Mouse (Mus musculus) hindbrain, embryonic 13.5 days (tissue): ENCODE results near the gene Ints7. TPM values are rescaled to one million over a fixed set of nuclear protein-coding genes. Genes with fewer than 3 reads are reported as not detected.

Source experiments
- ATAC-seq: fragments of 200-750 bp; cut with Nextera tagmentation; 2 replicates; pipeline ENCODE4 v1.8.0; 2017; ENCODE audit warnings: moderate TSS enrichment; ENCODE audit not compliant: low FRiP score
- H3K27ac ChIP-seq: fragments of 300-500 bp; sonication (generic); 2 replicates; pipeline ENCODE4 v1.5.1; 2015; ENCODE audit warnings: inconsistent platforms, mild to moderate bottlenecking, moderate library complexity
- H3K27me3 ChIP-seq: fragments of 300-500 bp; sonication (generic); 2 replicates; pipeline ENCODE4 v1.6.1; 2015; ENCODE audit warnings: mild to moderate bottlenecking, inconsistent platforms
- H3K36me3 ChIP-seq: fragments of 300-500 bp; sonication (generic); 2 replicates; pipeline ENCODE4 v1.6.1; 2015; ENCODE audit warnings: mild to moderate bottlenecking, inconsistent platforms
- H3K4me1 ChIP-seq: fragments of 300-500 bp; sonication (generic); replicated peaks from 2 replicates; pipeline ENCODE4 v1.6.1; 2015; ENCODE audit warnings: inconsistent platforms
- H3K4me2 ChIP-seq: fragments of 300-500 bp; sonication (generic); 2 replicates; pipeline ENCODE4 v1.6.1; 2015; ENCODE audit warnings: inconsistent platforms, mild to moderate bottlenecking, moderate library complexity
- H3K4me3 ChIP-seq: fragments of 300-500 bp; sonication (generic); 2 replicates; pipeline ENCODE4 v1.5.1; 2015; ENCODE audit warnings: mild to moderate bottlenecking, inconsistent platforms
- H3K9ac ChIP-seq: fragments of 300-500 bp; sonication (generic); 2 replicates; pipeline ENCODE4 v1.6.1; 2015; ENCODE audit warnings: mild to moderate bottlenecking, inconsistent platforms
- H3K9me3 ChIP-seq: fragments of 300-500 bp; sonication (generic); 2 replicates; pipeline ENCODE4 v1.6.1; 2016; ENCODE audit warnings: inconsistent platforms
- WGBS: fragments of 180-500 bp; shearing (Covaris S2); methylation state at CpG from one replicate; pipeline ENCODE4 v1.1.7; 2015; 5-methylcytosine and 5-hydroxymethylcytosine counted together
- polyA plus RNA-seq: library from polyadenylated mRNA; unstranded; fragments of >200 nt; fragmentation: Nextera tagmentation; extraction: Ambion mirVana; gene quantifications from 2 replicates; pipeline ENCODE4 v1.2.1, GENCODE M21; 2015

The Ints7 gene
- polyA plus RNA-seq, 1 experiment from 2014 or later, result 44.0 TPM

GRCm38 (mm10) chr1:191559779-191560178 lies 15.7 kb upstream of the Ints7 start:
- no peak for ATAC-seq
- no peak overlapping the region for H3K27ac ChIP-seq
- no peaks in the 10 kb centered on the region for H3K9me3 ChIP-seq
- H3K9ac ChIP-seq, result no peak overlapping the region
- no peaks in the 10 kb centered on the region for H3K4me1 ChIP-seq
- H3K27me3 ChIP-seq, result no peaks in the 10 kb centered on the region
- H3K36me3 ChIP-seq, result no peaks in the 10 kb centered on the region
- 86% methylated on average over 5 of the region's 5 CpGs for WGBS
- no peak overlapping the region for H3K4me3 ChIP-seq
- H3K4me2 ChIP-seq, result no peak overlapping the region

GRCm38 (mm10) chr1:191562823-191563365 lies 12.5 kb upstream of the Ints7 start:
- H3K9ac ChIP-seq, result no peak overlapping the region
- no peak overlapping the region for H3K4me2 ChIP-seq
- no peak overlapping the region for H3K27ac ChIP-seq
- H3K27me3 ChIP-seq, result no peaks in the 10 kb centered on the region
- no peak for ATAC-seq
- no peaks in the 10 kb centered on the region for H3K9me3 ChIP-seq
- H3K4me1 ChIP-seq, result no peaks in the 10 kb centered on the region
- no peak overlapping the region for H3K4me3 ChIP-seq
- 75% methylated on average over 6 of the region's 6 CpGs for WGBS
- H3K36me3 ChIP-seq, result no peaks in the 10 kb centered on the region

- H3K27me3 ChIP-seq, result no peaks in the 10 kb centered on the region
- H3K4me1 ChIP-seq, result no peaks in the 10 kb centered on the region
- WGBS, result 95% methylated on average over 1 of the region's 1 CpGs
- no peak overlapping the region for H3K9ac ChIP-seq
- H3K4me3 ChIP-seq, result no peak overlapping the region
- H3K9me3 ChIP-seq, result no peaks in the 10 kb centered on the region
- H3K27ac ChIP-seq, result no peak overlapping the region
- ATAC-seq, result no peak
- no peaks in the 10 kb centered on the region for H3K36me3 ChIP-seq
- H3K4me2 ChIP-seq, result no peak overlapping the region
Observed at GRCm38 (mm10) chr1:191567859-191568258, 7.6 kb upstream of the Ints7 start.

GRCm38 (mm10) chr1:191569625-191570024 lies 5.8 kb upstream of the Ints7 start:
- Histone ChIP-seq H3K27ac (no peak overlapping the region), H3K4me1 (peaks cover 7% of the 10 kb centered on the region; the same call in 1 of the 2 replicates), H3K9me3 (no peaks in the 10 kb centered on the region), H3K4me3 (no peak overlapping the region), H3K36me3 (no peaks in the 10 kb centered on the region), H3K27me3 (no peaks in the 10 kb centered on the region), H3K4me2 (no peak overlapping the region), H3K9ac (no peak overlapping the region)
- WGBS, result 94% methylated on average over 2 of the region's 2 CpGs
- ATAC-seq, result no peak

- no peak overlapping the region for H3K27ac ChIP-seq
- no peak for ATAC-seq
- H3K9ac ChIP-seq, result no peak overlapping the region
- no peaks in the 10 kb centered on the region for H3K27me3 ChIP-seq
- H3K36me3 ChIP-seq, result no peaks in the 10 kb centered on the region
- H3K4me3 ChIP-seq, result no peak overlapping the region
- H3K4me2 ChIP-seq, result no peak overlapping the region
- H3K4me1 ChIP-seq, result peaks cover 11% of the 10 kb centered on the region; the same call in 1 of the 2 replicates
- no peaks in the 10 kb centered on the region for H3K9me3 ChIP-seq
- 92% methylated on average over 3 of the region's 3 CpGs for WGBS
Observed at GRCm38 (mm10) chr1:191570415-191570814, 5.0 kb upstream of the Ints7 start.

GRCm38 (mm10) chr1:191573906-191574639 lies 1.4 kb upstream of the Ints7 start:
- 2% methylated on average over 13 of the region's 13 CpGs for WGBS
- no peaks in the 10 kb centered on the region for H3K27me3 ChIP-seq
- peak overlapping the region; percentile 94 for H3K4me2 ChIP-seq
- H3K4me1 ChIP-seq, result peaks cover 33% of the 10 kb centered on the region
- H3K36me3 ChIP-seq, result no peaks in the 10 kb centered on the region
- peak overlapping the region; percentile 70 for H3K4me3 ChIP-seq
- peak overlapping the region; percentile 77 for H3K9ac ChIP-seq
- no peak for ATAC-seq
- H3K27ac ChIP-seq, result 0 out of 2 replicates have a peak overlapping the region, but pooled peaks have one; percentile 52
- no peaks in the 10 kb centered on the region for H3K9me3 ChIP-seq

- Histone ChIP-seq H3K36me3 (peaks cover 4% of the 10 kb centered on the region), H3K9ac (peak overlapping the region; percentile 77), H3K27me3 (no peaks in the 10 kb centered on the region), H3K4me1 (peaks cover 33% of the 10 kb centered on the region), H3K4me2 (peak overlapping the region; percentile 94), H3K9me3 (no peaks in the 10 kb centered on the region), H3K4me3 (peak overlapping the region; percentile 70), H3K27ac (peak overlapping the region; percentile 52)
- 0% methylated on average over 52 of the region's 52 CpGs for WGBS
- peak; percentile 18; the same call in 1 of the 2 replicates for ATAC-seq
Observed at GRCm38 (mm10) chr1:191574871-191575457, 472 bp upstream of the Ints7 start.

GRCm38 (mm10) chr1:191579524-191579923 lies 4.1 kb downstream of the Ints7 start:
- Histone ChIP-seq H3K27ac (no peak overlapping the region), H3K4me1 (peaks cover 26% of the 10 kb centered on the region), H3K9me3 (no peaks in the 10 kb centered on the region), H3K4me2 (no peak overlapping the region), H3K27me3 (no peaks in the 10 kb centered on the region), H3K36me3 (peaks cover 27% of the 10 kb centered on the region), H3K9ac (no peak overlapping the region), H3K4me3 (no peak overlapping the region)
- 94% methylated on average over 3 of the region's 3 CpGs for WGBS
- ATAC-seq, result no peak

- Histone ChIP-seq H3K36me3 (peaks cover 41% of the 10 kb centered on the region), H3K27ac (no peak overlapping the region), H3K9me3 (no peaks in the 10 kb centered on the region), H3K9ac (no peak overlapping the region), H3K27me3 (no peaks in the 10 kb centered on the region), H3K4me3 (no peak overlapping the region), H3K4me2 (no peak overlapping the region), H3K4me1 (peaks cover 16% of the 10 kb centered on the region)
- WGBS, result 96% methylated on average over 4 of the region's 4 CpGs
- no peak for ATAC-seq
Observed at GRCm38 (mm10) chr1:191581641-191582040, 6.2 kb downstream of the Ints7 start.

- Histone ChIP-seq H3K4me3 (no peak overlapping the region), H3K4me1 (no peaks in the 10 kb centered on the region), H3K27ac (no peak overlapping the region), H3K36me3 (peaks cover 62% of the 10 kb centered on the region), H3K27me3 (no peaks in the 10 kb centered on the region), H3K4me2 (no peak overlapping the region), H3K9me3 (no peaks in the 10 kb centered on the region), H3K9ac (no peak overlapping the region)
- 96% methylated on average over 4 of the region's 4 CpGs for WGBS
- no peak for ATAC-seq
Observed at GRCm38 (mm10) chr1:191583836-191584235, 8.4 kb downstream of the Ints7 start.

- Histone ChIP-seq H3K27ac (no peak overlapping the region), H3K9me3 (no peaks in the 10 kb centered on the region), H3K27me3 (no peaks in the 10 kb centered on the region), H3K4me1 (no peaks in the 10 kb centered on the region), H3K36me3 (peaks cover 65% of the 10 kb centered on the region), H3K9ac (no peak overlapping the region), H3K4me2 (no peak overlapping the region), H3K4me3 (no peak overlapping the region)
- 90% methylated on average over 4 of the region's 4 CpGs for WGBS
- ATAC-seq, result no peak
Observed at GRCm38 (mm10) chr1:191584483-191584882, 9.0 kb downstream of the Ints7 start.

- peaks cover 72% of the 10 kb centered on the region for H3K36me3 ChIP-seq
- no peak for ATAC-seq
- 89% methylated on average over 2 of the region's 2 CpGs for WGBS
Observed at GRCm38 (mm10) chr1:191585704-191586103, 10.3 kb downstream of the Ints7 start.

More at GRCm38 (mm10) chr1:191585704-191586103, 10.3 kb downstream of the Ints7 start:
- H3K4me2 ChIP-seq, result no peak overlapping the region
- no peaks in the 10 kb centered on the region for H3K4me1 ChIP-seq
- H3K27ac ChIP-seq, result no peak overlapping the region
- H3K27me3 ChIP-seq, result no peaks in the 10 kb centered on the region
- no peak overlapping the region for H3K4me3 ChIP-seq
- H3K9me3 ChIP-seq, result no peaks in the 10 kb centered on the region
- H3K9ac ChIP-seq, result no peak overlapping the region
